10 mouse cellular contexts compared by ENCODE assay signal in genomic region chr3:127527465-127528034, GRCm38 (mm10). TPM values are rescaled to one million over a fixed set of nuclear protein-coding genes. Genes with fewer than 3 reads are reported as not detected.
DNase-seq lines count a peak whose midpoint lies in the region.
"Had no signal": no experiment of that assay in that cellular context is flagged by ENCODE, and none has a peak within 500 bp of the region (broad histone marks: within the 10 kb centered on the region; RNA-seq: fewer than 3 reads in every experiment).

No protein-coding gene starts in this region.

- DNase-seq in cerebellum, adult 11 months: peak; percentile 5
- no peak for DNase-seq in cerebellum, postnatal 25 days
- peak; percentile 4 for DNase-seq in layer of hippocampus, adult 11-12 months (ENCODE audit: low spot score)
- no peak for DNase-seq in layer of hippocampus, postnatal 25 days (ENCODE audit: extremely low spot score in 1 of 2, low spot score in 1 of 2)
- peak; percentile 88 for DNase-seq in Muller cell, postnatal 12 days (ENCODE audit: inconsistent ontology term)
- peak; percentile 57 to 74 for DNase-seq in heart, adult 9 months (ENCODE audit: low spot score in 2 of 2)
- DNase-seq in B cell, adult 2 months: no peak
- DNase-seq in MN1 (ENCODE audit: low spot score): no peak
- DNase-seq: right cerebral cortex, postnatal 14 days; thymus, adult 18-20 months had no signal

RNA-seq across cellular contexts. Expression of gene Larp7, which starts 25.6 kb away (rescaled TPM):
- 10 to 100 TPM; 16.0 to 17.4 TPM for total RNA-seq in layer of hippocampus, postnatal 25 days (2021)

RNA-seq across cellular contexts. Expression of gene Zgrf1, which starts 25.7 kb away (rescaled TPM):
- total RNA-seq in layer of hippocampus, postnatal 25 days (2021): 1 to 10 TPM; 2.3 to 2.5 TPM

RNA-seq across cellular contexts. Expression of gene Ank2, which starts 28.4 kb away (rescaled TPM):
- total RNA-seq in layer of hippocampus, postnatal 25 days (2021): 100 to 1,000 TPM; 675 to 811 TPM

Comparison
In these comparisons a context has a peak if more than half of its experiments do, and no peak if none do; other contexts are left out.
1. DNase-seq: peak in cerebellum, adult 11 months (single experiment), layer of hippocampus, adult 11-12 months (single experiment), Muller cell, postnatal 12 days (single experiment) and heart, adult 9 months (2 of 2); none in cerebellum, postnatal 25 days (0 of 2), layer of hippocampus, postnatal 25 days (0 of 2), B cell, adult 2 months (0 of 2) and MN1 (single experiment).